Mouse (Mus musculus) kidney, adult 18-20 months (tissue): ENCODE measurements around the gene Rgmb.

Experiments used
- DNase-seq: peaks from one replicate; pipeline ENCODE4 v3.0.0; 2021

The Rgmb gene

DNA sequence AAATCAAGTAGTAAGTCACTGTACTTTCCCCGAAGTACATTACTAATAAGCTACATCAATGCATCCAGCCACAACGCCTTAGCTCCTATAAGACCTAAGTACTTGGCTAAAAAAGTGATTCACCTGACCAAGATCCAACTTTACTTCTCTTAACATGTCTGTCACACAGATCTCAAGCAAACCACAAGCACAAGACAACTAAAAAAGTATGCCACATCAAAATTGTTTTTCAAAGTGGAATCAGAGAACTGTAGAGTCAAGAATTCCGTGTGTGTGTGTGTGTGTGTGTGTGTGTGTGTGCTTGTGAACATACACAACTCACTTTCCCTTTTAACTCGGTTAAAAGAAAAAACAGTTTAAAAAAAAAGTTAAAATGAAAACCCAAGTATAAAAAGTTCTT lies 9.1 kb downstream of the Rgmb start:
- DNase-seq = no peak

DNA sequence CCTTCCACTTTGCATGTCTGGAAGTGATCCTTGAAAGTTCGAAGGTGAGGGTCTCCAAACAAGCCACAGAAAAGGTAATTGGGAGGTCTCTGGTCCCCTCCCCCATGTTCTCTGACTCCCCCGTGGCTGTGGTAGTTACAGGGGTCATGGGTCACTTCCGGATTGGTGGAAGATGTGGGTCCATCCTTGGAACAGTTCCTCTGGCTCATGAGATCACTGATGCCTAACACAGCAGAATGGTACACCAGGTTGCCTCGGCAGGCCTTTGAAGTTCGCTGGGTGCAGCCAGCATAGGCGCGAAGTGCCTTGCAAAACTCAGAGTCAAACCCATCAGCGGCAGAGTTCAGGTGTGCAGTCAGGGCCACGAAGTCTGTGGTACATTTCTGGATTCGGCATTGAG lies 10.1 kb downstream of the Rgmb start:
- DNase-seq = no peak

DNA sequence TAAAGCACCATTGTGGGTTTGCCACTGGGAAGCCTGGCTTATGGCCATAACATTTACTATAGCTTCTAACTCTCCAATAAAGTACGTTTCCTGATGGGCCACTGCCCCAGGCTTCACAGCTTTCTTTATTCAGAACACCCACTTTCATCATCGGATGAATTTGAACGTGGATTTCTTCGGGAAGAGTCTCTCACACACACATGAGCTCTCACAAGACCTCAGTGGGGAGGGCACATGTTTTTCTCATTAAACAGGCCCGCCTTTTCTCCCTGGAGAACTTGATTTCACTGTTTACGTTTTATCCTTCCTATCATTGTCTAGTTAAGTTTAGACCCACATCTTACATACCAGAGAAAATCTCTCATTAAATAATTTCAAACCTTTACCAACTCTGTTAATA lies 10.7 kb downstream of the Rgmb start:
- no peak for DNase-seq

DNA sequence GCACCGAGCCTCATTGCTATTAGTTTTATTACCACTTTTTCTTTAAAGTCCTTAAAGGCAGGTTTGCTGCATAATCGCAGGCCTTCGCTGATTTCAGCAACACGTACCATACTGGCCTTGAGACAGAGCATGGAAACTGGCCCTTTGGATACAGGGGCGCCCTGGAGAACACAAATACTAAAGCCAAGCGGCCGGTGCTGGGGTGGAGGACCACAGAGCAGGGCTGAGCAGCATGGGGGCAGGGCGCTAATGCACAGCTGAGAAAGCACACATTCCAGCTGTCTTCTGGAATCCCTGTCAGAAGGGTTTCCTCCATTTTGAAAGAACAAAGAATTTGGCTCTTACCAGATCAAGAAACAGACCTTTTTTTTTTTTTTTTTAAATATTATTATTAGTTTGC lies 12.5 kb downstream of the Rgmb start:
- DNase-seq = no peak

DNA sequence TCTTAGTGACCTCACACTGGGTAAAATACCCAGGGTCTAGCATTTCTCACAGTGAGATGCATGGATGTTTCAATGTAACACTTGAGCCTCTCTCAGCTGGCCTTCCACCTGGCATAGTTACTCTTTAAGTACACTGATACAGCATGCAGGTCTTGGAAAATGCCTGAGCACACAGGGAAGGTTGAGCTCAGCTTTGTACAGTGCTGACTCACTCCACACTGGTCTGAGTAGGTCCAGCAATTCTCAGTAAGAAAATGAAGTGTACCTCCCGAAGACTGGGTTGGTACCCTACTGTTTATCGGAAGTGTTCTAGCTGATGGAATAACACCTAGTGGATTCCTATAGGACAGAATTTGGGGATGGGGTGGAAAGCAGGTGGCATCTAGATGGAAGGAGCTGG lies 13.2 kb downstream of the Rgmb start:
- DNase-seq = no peak

DNA sequence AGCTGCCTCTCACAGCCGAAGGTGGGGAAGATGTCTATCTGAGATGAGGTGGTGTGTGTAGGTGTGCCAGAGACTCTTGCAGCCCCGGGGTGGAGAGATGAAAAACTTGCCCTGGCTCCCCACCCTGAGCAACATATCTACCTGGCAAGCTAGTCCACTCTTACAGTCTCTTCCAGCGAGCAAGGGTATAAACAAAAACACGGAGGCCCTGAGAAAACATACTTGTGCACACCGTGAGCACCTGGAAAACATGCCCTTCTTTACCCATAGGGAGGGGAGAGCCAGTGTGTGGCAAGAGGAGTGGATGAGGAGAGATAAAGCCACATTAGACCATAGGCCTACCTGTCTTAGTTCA lies 13.8 kb downstream of the Rgmb start:
- no peak for DNase-seq

DNA sequence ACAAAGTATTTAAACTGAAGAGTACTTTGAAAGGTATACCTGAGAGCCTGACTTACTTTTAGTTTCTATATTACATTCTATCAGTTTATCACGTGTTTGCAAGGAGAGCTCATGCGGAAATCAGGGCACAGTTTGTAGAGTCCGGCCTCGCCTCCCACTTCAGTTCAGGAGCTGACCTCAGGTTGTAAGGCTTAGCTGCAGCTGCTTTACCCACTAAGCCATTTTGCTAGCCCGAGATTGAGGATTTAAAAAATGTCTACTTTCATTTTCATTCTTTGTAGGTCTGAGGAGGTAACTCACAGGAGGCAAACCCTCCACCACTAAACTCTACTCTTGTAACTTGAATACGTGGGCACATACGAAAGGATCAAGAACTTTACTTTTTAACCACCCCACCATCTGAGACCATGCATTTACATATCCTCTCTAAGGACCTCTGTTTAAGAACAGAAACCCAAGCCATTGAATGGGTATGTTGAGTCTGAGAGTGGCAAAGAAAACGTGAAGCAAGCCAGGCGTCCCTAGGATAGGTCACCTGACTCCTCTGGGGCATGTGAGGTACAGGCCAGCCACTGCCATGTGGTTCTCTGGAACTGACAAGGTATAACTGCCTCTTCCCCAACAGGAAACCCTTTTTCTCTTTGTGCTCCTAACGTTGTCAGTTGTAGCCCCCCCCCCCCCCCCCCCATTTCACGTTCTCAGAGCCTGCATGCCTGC lies 14.3 kb downstream of the Rgmb start:
- no peak for DNase-seq

DNA sequence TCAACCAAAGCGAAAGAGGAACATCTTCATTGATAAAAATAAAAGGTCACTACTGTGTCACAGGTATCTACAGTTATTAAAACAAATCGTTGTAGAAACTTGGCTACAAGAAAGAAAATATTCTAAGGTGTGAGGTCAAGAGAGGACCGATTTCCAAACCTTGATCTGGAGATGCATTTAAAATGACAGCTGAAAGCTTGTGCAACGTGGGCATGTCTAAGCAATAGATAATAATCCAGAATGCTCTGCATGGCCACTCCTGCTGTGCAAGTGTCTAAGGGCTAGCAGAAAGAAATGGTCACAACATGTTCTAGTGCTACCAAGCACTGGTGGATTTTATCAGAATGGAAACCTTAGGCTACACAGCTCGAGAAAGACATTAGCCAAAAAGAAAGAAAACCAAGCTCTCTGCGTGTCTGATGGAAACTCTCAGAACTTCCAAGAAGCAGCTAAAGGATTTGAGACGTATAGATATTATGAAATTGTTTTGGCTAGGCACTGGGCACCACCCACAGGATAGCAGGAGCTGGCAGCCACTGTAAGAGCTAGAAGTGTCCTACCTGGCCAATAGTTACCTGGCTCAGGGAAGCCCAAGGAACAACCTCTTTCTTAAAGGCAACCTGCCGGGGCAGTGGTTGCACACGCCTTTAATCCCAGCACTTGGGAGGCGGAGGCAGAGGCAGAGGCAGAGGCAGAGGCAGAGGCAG lies 15.4 kb downstream of the Rgmb start:
- no peak for DNase-seq

DNA sequence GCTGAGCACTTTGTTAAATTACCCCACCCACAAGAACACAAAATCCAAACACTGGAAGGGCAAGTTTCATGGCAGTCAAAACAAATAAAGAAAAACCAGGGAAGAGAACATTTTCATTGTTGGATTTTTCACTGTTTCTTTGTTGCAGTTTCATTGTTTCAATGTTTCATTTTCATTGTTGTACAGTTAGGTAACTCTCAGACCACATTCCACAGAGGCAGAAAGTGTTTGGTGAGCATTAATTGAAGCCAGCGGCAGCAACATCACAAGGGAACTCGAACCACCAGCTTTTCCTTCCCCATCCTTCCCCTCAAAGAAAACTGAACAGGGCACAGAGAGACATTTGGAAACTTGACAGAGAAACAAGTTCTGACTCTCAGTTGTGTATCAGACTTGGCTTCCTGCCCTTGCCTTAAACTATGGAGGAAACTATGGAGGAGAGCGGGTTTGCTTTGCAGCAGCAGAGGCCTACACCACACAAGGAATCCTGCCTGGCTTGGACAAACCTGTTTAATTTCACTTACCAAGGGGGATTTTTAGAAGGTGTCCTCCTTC lies 17.1 kb downstream of the Rgmb start:
- no peak for DNase-seq

DNA sequence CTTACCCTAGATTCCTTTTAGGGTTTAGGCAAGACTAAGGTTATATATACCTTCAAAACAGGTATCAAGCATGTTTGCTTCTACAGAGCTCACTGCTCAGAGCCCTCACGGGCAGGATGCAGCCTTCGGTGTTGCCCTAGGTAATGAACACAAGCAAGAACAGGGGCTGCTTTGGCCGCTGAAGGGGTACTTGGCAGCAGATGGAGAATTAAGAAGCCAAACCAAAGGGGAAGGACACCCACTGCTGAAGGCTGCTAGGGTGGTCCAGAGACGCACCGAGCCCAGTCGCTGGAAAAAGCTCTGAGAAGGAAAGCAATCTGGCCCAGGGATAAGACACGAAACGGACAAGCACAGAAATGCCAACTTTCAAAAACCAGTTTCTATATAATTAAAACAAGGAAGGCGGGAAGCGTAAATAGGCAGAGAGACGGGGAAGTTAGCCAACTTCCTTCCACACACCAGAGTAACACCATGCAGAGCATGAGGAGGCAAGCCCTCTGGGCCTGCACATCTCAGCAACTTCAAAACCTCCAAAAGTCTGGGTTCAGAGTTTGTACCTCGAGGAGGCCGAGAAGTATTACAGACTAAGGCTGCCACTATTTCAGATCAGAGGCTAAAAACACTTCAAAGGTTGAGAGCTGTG lies 18.6 kb downstream of the Rgmb start:
- no peak for DNase-seq

DNA sequence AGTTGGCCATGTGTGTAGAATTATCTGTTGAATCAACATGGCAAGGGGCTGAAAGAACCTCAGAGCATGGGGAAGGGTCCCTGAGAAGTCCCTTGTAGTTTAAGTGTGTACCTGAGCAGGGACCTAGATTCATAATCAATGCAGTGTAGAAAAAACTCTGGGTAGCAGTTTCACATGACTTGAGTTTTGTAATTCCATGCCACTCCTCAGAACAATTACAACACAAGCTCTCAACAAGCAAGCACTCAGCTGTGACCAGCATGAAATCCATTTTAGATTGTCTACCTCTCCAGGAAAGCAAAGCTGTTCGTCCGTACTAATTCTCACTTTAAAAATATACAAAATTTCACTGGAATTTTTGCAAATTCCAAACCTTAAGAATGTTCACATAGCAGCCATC lies 20.9 kb downstream of the Rgmb start:
- DNase-seq = no peak

DNA sequence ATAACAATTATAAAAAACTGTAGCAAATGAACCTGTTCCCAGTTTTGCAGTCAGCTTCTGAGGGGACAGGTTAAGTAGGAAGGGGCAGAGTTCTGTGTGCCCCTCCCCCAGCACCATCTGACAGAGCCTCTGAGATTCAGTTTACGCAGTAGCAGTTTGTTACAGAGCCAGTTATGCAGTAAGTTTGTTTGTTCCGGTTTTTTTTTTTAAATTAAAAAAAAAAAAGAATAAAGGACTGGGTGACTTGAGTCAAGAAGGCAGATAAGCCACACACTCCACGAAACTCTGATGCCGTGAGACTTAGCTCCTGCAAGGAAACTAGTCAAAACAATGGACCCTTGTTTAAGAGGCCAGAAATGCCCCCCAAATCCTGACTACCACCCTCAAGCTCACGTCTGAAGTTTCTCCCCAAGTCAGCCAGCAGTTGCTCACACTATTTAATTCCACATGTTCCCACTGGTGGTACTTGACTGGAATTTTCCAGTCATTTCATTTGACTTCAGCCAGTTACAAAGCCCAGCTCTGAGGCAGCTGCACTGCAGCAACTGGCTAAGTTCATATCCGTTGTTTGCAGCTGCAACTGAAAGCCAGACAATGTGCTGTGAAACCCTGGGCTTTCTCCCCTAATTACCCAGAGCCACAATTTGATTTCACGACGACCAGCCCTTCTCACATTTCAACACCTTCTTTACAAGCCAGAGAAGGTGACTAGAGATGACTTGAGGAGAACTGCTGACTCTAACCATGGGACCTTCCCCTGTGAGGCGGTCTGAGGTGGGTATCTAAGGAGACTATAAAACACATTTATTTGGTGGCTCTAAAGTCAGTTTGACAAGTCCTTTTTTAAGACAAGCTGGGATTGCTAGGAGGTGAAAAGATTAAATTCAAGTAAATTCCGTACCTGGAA lies 22.1 kb downstream of the Rgmb start:
- DNase-seq = no peak

DNA sequence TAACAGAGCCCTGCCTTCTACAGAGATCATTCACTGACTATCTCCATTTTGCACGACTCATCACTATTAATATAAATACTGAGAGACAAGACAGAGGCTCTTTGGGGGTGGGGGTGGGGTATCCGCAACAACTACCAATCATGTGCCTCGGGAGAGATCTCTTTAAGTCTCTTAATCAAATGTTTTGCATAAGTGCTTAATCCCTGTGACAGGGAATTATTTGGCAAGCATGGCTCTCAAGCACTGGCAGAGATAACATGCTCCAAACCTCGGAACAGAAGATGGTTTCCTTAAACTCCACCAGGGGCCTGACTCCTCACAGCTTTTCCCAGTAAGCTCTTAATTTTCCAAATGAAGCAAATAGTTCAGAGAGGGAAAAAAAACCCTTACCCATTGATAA lies 22.8 kb downstream of the Rgmb start:
- no peak for DNase-seq

DNA sequence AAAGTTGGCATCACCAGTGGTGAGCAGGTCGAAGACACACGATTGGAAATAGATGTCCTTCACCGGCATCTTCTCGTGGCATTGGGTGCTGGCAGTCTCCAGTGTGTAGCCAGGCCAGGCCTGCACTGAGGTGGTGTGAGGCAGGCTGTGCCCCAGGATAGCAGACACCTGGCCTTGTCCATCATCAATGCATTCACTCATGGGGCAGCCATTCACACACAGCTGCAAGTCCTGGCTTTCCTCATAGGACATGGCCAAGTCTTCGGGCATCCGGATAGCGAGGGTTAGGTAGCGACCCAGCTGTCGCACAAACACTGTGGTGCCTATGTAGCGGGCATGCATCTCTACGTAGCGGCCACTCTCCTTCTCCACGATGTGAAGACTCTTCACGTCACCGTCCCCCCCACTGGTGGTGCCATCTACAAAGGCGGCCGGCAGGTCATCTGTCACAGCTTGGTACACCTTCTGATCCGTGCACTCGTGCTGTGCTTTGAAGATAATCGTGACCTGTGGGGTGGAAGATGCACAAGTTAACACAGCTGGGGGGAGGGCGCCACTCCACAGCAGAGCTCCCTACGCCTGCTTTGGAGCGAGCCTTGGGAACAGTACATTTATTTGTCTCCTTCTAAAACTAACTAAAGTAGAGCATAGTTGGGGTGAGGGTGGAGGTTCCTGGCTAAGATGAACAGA lies 23.4 kb downstream of the Rgmb start:
- no peak for DNase-seq

DNA sequence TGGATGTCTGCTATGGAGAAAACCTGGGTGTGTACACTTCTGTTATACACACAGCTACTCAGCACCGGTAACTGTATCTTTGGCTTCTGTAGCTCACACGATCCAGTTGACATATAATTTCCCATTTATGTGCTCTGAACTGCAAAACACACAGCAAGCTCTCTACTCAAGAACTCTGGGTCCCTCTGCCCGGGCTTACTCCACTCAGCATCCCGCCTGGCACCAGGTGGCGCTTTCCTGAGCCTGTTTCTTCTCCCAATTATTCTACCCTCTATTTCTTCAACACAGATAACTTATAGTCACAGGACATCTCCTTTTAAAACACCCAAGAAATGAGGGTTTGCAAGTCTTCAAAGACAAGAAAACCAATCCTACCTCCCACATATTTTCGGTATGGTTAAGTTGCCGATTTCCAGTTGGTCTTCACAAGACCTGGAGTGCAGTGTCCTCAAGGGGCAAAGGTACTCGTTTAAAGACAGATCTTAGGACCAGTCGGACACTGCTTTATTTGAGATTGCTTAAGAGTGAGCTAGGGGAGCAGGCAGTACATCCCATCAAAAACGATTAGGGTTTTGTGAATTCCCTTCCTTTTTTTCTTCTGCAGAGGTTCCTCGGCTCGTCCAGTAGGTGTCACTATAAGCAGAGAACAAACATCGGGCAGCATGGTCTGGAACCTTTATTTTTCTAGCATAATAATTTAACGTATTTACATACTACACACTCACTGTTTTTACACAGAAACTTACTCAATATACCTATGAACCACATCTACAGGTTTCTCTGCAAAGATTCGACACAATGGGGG lies 26.6 kb downstream of the Rgmb start:
- DNase-seq = no peak

DNA sequence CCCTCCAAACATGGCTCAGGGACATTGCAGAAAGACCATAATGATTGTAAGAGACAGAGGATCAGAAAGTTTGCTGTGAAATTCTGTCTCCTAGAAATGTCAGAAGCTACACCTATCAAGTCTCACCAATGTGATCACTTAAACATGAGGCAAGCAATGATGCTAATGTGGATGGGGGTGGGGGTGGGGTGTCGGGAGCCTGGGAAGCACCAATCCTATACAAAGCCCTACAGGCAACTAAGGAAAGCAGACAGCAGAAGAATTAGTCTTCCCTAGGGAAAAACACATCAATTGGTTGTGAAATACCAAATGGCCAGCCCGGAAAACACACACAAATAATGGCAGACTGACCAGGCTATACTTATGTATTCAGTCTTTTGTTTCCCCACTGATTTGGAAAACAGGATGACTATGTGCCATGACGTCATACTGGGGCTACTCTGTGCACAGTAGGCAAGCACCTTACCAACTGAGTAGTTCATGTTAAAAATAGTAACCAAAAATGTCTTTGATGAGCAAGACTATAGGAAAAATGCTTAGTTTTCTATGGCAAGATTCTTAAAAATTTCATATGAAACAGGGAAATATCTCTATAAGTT lies 31.5 kb downstream of the Rgmb start:
- DNase-seq = no peak

DNA sequence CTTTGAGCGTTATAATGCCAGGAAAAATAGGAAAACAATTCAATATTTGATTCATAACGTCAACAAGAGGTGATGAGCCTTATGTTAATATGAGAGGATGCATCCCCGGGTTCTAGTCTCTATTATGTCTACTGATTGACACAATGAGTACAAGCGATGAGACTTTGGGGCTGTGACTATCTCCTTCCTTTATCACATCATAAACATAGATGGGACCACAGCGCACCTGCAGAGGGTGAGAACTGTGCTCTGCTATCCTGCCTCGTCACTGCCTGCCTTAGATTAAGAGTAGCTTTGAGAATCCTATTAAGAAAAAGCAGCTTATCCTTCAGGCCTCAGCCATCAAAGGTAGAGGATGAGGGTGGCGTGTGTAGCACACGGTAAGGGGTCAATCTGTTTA lies 40.1 kb downstream of the Rgmb start:
- DNase-seq = no peak

DNA sequence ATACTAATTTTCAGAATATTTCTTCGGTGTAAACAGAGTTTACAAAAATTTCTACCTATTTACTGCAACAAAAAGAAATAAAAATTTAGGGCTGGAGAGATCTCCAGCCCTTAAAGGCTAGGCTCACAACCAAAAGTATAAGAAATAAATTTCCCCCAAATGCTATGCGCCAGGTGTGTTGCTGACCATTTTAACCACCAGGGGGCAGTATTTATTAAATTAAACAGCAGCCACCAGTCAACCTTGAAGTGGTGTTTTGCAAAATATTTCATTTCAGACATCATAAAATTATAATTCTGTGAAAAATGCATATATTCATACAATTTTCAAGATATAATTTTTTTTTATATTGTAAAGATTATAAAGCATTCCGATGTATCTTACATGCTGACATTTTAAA lies 43.8 kb downstream of the Rgmb start:
- DNase-seq = no peak

DNA sequence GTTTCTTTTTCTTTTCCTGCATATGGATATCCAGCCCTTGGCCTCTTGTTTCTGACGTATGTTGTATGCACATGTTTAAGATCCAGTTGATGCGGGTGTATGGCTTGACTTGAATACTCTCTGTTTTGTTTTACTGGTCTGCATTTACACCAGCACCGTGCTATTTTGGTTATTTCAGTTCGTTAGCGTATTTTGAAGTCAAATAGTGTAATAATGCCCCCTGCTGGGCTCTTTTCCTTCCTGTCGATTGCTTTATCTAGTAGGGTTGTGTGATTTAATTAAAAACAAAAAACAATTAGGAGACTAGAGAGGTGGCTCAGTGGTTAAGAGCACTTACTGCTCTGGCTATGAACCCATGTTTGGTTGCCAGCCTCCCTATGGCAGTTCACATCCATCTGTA lies 52.9 kb downstream of the Rgmb start:
- DNase-seq = no peak

DNA sequence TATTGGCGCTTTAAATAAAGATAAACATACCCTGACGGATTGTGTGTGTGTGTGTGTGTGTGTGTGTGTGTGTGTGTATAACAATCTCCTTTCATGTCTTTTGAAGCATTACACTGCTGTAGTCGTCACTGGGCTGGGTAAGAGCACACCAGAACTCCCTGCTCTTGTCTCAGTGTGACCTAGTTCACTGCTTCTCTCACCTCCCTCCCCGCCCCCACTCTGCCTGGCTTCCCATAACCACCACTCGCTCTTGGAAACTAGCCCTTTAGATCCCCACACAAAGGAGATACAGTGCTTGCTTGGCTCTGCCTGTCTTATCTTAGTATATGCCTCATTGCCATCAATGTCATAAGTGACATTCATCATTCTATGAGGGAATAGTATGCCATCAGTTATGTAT lies 54.5 kb downstream of the Rgmb start:
- no peak for DNase-seq

DNA sequence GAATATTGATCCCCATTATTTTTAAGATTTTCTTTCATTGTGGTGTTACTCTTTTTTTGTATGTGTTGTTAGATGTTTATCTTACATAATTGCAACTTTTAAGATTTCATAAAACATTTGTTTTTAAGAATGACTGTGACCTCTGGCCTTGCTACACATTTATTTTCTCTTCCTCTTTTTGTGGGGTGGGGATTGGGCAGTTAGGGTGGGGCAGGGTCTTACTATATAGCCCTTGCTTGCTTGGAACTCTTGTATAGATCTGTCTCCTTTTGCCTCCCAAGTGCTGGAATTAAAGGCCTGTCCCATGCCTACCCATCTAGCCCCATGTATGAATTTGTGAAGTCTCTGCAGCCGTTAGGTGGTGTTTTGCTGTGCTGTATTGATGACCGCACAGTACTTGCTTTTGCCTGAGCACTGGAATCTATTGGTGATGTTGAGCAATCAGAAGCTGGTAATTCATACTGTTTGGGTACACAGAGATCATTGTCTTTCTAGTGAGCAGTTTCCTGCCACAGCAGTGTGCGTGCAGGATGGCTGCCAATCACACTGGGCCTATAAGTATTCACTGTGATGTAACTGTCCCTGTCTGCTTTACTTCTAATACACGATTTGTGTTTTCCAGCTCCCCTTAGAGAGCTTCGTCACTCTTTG lies 56.1 kb downstream of the Rgmb start:
- no peak for DNase-seq
